Mouse (Mus musculus) gonadal fat pad, adult 2 months (tissue): ENCODE results near the gene Stx7. TPM values are rescaled to one million over a fixed set of nuclear protein-coding genes. Genes with fewer than 3 reads are reported as not detected.
A peak's percentile ranks its signal among the peaks of the same experiment; 100 is the strongest.

ENCODE experiments used
- DNase-seq: peaks from one replicate; pipeline ENCODE4 v3.0.0-alpha.2; 2012; ENCODE audit warnings: low read depth
- polyA plus RNA-seq: library from polyadenylated mRNA; depleted of rRNA; stranded (reverse); fragments of >200 nt; gene quantifications from 2 replicates; pipeline ENCODE4 v1.2.3, GENCODE M21; 2012

Stx7 gene
- polyA plus RNA-seq, 1 experiment = 109 TPM

GRCm38 (mm10) chr10:24167978-24168583 is 19.0 kb downstream of the Stx7 start:
- DNase-seq = peak; percentile 58

DNA sequence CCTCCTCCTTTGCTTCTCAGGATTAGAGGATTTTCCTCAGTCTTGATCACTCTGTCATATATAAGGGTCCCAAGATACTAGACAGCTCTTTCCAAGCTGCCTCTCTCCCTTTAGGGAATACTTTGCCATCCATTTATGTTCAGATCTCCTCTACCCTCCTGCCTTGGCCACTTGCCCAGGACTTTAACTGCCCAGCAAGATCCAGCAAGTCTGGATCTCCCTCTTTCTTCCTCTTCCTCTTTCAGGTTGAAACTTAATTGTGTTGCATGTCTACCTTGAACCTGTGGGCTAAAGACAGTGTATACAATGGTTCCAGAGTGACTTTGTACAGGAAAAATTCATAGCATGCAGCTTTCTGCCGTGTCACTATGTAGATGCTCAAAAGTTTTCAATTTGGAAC is 19.8 kb downstream of the Stx7 start:
- DNase-seq = peak; percentile 55

DNA sequence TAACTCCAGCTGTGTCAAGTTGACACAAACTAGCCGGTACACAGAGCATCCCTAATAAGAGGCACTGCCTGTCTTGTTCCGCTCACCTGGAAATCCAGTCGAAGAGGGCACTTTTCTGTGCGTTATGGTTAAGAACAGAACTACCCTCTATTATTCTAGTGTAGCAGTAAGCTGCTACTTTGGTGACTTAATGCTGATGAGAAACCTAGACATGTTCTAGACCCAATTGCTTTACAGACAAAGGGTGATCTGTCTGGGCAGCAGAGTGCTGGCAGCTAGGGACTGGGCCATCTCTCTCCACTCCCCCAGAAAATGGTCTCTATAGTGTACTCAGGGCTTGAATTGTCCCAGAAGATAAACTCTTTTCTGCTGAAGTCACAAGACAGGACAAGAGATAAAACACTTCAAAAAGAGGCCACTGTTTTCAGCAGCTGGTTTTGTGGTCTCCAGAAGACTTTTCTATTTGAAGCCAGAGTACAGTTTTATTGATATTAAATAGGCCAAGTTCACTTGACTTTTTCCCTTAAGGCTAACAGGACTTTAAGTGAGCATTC is 22.9 kb downstream of the Stx7 start:
- no peak for DNase-seq

DNA sequence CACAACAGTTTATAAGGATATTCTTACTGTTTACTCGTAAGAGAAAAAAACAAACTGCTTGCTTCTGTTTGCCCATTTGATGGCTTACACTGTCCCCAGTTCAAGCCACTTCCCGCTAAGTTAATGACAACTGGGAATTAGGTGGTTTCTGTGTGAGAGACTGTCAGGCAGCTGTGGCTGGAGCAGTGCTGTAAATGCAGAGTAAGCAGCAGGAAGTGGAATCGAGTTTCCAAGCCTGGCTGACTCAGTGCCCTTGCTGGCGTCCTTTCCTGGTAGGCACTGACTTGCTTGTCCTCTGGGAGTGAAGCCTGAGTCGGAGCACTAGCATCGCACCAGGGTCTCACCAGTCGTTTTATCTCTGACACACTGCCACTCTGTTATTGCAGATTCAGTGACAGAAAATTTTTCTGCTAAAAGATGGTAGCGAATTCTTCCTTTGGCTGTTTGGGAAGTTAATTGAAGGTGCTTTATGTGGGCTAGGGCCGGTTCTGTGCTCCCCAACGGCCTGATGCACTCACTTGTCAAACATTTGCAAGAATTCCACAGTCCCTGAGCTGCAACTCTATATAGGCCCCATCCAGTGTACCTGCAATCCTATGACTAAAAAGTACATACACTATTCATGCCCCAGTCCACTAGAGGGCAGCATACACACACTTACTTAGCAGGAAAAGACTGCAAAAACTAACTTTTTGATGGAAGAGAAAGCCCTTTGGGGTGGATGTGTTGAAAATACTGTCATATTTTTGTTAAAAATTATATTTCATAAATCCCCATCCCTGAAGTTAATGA is 24.3 kb downstream of the Stx7 start:
- no peak for DNase-seq

DNA sequence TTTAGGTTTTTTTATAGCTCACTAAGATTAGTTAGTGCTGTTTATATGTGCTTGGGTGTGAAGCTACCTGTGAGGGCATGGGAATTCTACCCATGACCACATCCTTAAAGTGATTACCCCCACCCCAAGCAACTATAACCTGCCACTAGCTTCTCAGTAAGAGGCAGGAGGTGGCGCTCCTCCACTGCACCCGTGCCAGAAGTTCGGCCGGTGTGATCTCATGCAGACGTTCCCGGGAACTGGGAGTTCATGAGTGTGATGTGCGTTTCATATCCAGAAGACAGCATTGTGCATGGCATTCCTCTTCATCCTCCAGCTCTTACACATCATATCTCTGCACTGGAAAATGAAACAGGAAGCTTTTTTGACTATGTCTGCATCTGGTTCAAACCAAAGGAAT is 41.3 kb downstream of the Stx7 start:
- DNase-seq = no peak

DNA sequence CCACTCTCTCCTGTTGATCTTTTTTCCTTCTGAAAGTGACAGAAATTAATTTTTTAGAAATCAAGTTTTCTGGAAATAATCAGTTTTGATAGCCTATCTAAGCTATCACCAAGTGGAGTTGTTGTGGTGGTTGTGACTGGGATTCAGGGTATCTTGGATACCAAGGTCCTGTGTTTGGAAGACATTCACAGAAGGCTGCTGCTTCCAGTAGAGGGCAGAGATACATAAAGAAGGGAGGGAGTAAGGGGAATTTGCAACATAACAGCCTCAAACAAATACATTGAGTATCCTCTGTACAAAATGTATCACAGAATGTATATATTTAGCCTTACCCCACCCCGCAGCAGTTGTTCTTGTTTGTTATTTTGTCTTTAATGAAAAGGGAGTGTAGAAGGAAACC is 42.9 kb downstream of the Stx7 start:
- DNase-seq = no peak

DNA sequence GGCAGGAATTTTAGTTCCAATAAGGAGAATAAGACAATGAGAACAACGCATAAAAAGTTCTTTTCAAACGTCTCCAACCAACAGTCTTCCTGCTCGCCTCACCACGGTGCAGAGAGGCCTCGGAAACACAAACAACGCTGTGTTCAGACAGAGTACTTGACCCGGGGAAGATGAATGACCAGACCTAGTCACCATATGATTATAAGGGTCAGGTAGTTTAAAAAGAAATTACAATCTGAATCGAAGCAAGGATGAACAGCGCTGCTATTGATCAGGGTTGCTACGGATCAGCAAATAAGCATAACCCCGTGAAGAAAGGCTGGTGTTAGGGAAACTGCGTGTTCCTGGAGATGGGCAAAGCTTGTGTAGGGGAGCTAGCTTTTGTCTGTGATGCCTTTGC is 50.2 kb downstream of the Stx7 start:
- no peak for DNase-seq

DNA sequence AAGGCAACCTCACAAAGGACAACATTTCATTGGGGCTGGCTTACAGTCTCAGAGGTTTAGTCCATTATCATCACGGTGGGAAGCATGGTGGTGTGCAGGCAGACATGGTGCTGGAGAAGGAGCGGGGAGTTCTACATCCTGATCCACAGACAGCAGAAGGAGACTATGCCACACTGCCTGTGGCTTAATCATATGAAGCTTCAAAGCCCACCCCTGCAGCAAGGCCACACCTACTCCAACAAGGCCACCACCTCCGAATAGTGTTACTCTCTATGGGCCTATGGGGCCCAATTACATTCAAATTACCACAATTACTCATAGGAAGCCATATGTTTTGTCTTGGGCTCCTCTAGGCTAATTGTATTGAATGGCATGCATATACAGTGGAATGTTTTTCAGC is 51.0 kb downstream of the Stx7 start:
- DNase-seq = no peak

- DNase-seq = no peak
Observed at GRCm38 (mm10) chr10:24210075-24210474, 61.0 kb downstream of the Stx7 start.

GRCm38 (mm10) chr10:24213297-24213696 is 64.2 kb downstream of the Stx7 start:
- no peak for DNase-seq

- no peak for DNase-seq
Observed at GRCm38 (mm10) chr10:24217558-24218268, 68.6 kb downstream of the Stx7 start.

GRCm38 (mm10) chr10:24220931-24221330 is 71.8 kb downstream of the Stx7 start:
- DNase-seq = no peak

GRCm38 (mm10) chr10:24222911-24223310 is 73.8 kb downstream of the Stx7 start:
- no peak for DNase-seq

- no peak for DNase-seq
Observed at GRCm38 (mm10) chr10:24223449-24224143, 74.5 kb downstream of the Stx7 start, which contains the start of gene Moxd1. TSS of gene Moxd1 (plus strand) at chr10:24223517.

DNA sequence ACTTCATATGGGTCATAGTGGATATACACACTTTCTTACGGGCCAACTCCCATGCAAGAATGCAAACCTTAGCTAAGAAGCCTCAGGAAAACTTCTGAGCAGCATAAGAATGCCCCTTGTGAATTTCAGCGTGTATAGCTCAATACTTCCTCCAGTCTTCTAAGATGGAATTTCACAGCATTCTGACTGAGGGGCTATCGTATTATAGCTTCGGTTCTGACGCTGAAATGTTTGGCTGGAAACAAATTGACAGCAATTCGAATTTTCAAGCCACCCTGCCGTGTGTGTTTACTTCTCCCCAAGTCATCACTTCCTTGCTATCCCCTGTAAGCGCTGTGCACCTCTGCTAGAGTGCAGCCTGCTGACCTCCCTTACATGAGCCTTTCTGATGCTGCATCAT is 75.5 kb downstream of the Stx7 start:
- DNase-seq = no peak

DNA sequence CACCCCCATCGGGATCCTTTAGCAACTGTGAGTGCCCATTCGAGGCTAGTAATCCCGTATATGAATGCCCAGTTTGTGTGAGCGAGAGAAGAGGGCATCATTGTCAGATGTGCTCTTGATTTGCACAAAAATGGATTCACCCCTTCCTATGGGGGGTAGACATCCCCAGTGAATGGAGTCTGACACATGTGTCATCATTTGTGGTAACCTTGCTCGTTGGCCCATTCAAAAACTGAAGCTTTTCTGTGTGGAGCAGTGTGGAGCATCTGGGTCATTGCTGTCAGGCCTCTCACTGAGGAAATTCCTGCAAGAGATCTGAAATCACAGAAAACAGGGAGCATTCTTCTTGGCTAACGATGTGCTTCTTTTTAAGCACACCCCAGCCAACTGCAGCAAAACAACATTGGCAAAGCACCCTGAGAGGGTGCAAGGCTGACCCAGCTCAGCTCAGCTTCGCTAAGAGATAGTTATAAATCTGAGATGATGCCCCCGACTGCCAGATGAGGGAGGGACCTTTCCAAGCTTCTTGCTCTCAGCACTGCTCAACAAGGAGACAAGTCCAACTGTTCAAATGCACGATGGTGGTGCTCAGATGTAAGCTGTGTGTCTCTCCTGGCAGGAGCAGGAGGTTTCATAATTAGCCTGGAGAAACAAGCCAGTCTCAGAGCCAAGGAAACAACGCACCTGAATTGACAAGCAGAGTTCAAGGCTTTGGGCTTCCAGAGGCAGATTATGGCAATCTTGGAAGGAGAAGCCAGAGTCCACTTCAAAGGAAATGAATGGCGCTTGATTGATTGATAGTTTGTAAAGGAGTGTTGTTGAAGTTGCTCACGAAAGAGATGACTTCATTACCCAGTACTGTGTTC is 79.4 kb downstream of the Stx7 start:
- DNase-seq = peak; percentile 84

- DNase-seq = peak; percentile 98
Observed at GRCm38 (mm10) chr10:24232281-24232680, 83.2 kb downstream of the Stx7 start.

- DNase-seq = no peak
Observed at GRCm38 (mm10) chr10:24235426-24236283, 86.6 kb downstream of the Stx7 start.
